Mouse (Mus musculus) MEL (cell line): Measurements from ENCODE around the gene Dcst1. TPM values are rescaled to one million over a fixed set of nuclear protein-coding genes. Genes with fewer than 3 reads are reported as not detected.

ENCODE experiments used
- DNase-seq: peaks from one replicate; pipeline ENCODE4 v3.0.0; 2011; ENCODE audit warnings: low read depth, low spot score
- H3K27ac ChIP-seq: 2 replicates; pipeline ENCODE4 v1.5.1; 2012; ENCODE audit warnings: low read depth, mild to moderate bottlenecking, control low read depth, low read length, moderate library complexity; ENCODE audit not compliant: control insufficient read depth
- H3K27me3 ChIP-seq, 2 experiments: fragments of 150-350 bp in 1 of 2; sonication (generic) in 1 of 2; 2 replicates each; pipeline ENCODE4 v1.6.1; 2012; ENCODE audit warnings: low read length in 2 of 2, mild to moderate bottlenecking in 2 of 2, improper control_type of control experiment in 1 of 2, moderate library complexity in 1 of 2; ENCODE audit not compliant: insufficient read depth in 2 of 2, control insufficient read depth in 1 of 2
- H3K36me3 ChIP-seq, 2 experiments: 2 replicates each; pipeline ENCODE4 v1.6.1; 2012 to 2014; ENCODE audit warnings: low read length in 2 of 2, improper control_type of control experiment in 1 of 2, inconsistent platforms in 1 of 2, mild to moderate bottlenecking in 1 of 2; ENCODE audit not compliant: insufficient read depth in 2 of 2, control insufficient read depth in 1 of 2
- H3K4me1 ChIP-seq, 2 experiments: fragments of 150-350 bp in 1 of 2; sonication (generic) in 1 of 2; 2 replicates each; pipeline ENCODE4 v1.6.1; 2012; ENCODE audit warnings: low read length in 2 of 2, improper control_type of control experiment in 1 of 2, mild to moderate bottlenecking in 1 of 2; ENCODE audit not compliant: insufficient read depth in 2 of 2, control insufficient read depth in 1 of 2
- H3K4me3 ChIP-seq, 2 experiments: fragments of 150-350 bp in 1 of 2; sonication (generic) in 1 of 2; 2 replicates each; pipeline ENCODE4 v1.5.1; 2012; ENCODE audit warnings: low read depth in 2 of 2, low read length in 2 of 2, mild to moderate bottlenecking in 2 of 2, moderate library complexity in 2 of 2, control low read depth in 1 of 2, improper control_type of control experiment in 1 of 2; ENCODE audit not compliant: control insufficient read depth in 1 of 2, insufficient read depth in 1 of 2
- H3K79me2 ChIP-seq: 2 replicates; pipeline ENCODE4 v1.6.1; 2012; ENCODE audit warnings: mild to moderate bottlenecking, low read length, moderate library complexity; ENCODE audit not compliant: control insufficient read depth, poor library complexity, insufficient read depth
- H3K9ac ChIP-seq: 2 replicates; pipeline ENCODE4 v1.6.1; 2012; ENCODE audit warnings: low read depth, mild to moderate bottlenecking, control low read depth, low read length, moderate library complexity; ENCODE audit not compliant: control insufficient read depth, poor library complexity, severe bottlenecking
- H3K9me3 ChIP-seq: fragments of 150-350 bp; sonication (generic); replicated peaks from 2 replicates; pipeline ENCODE4 v1.6.1; 2012; ENCODE audit warnings: mild to moderate bottlenecking, low read length, improper control_type of control experiment, moderate library complexity; ENCODE audit not compliant: insufficient read depth
- CHD1 ChIP-seq: IDR thresholded peaks from 2 replicates; pipeline ENCODE4 v1.6.1; 2012; ENCODE audit warnings: low read depth, mild to moderate bottlenecking, inconsistent platforms, low read length, improper control_type of control experiment
- CHD2 ChIP-seq: IDR thresholded peaks from 2 replicates; pipeline ENCODE4 v1.6.1; 2011; ENCODE audit warnings: low read length, improper control_type of control experiment
- E2F4 ChIP-seq: IDR thresholded peaks from 2 replicates; pipeline ENCODE4 v1.6.1; 2011; ENCODE audit warnings: low read depth, low read length, improper control_type of control experiment, borderline replicate concordance
- ELF1 ChIP-seq: IDR thresholded peaks from 2 replicates; pipeline ENCODE4 v1.6.1; 2014; ENCODE audit warnings: low read depth, mild to moderate bottlenecking, inconsistent platforms, low read length, improper control_type of control experiment, moderate library complexity
- EP300 ChIP-seq, 2 experiments: IDR thresholded peaks; 2 replicates each; pipeline ENCODE4 v1.6.1; 2011; ENCODE audit warnings: improper control_type of control experiment in 2 of 2, low read length in 2 of 2, low read depth in 1 of 2, mild to moderate bottlenecking in 1 of 2
- GABPA ChIP-seq: IDR thresholded peaks from 2 replicates; pipeline ENCODE4 v1.6.1; 2012; ENCODE audit warnings: low read depth, mild to moderate bottlenecking, inconsistent platforms, low read length, improper control_type of control experiment, moderate library complexity
- HCFC1 ChIP-seq: IDR thresholded peaks from 2 replicates; pipeline ENCODE4 v1.6.1; 2012; ENCODE audit warnings: low read depth, mild to moderate bottlenecking, inconsistent platforms, low read length, improper control_type of control experiment, moderate library complexity
- JUND ChIP-seq: IDR thresholded peaks from 2 replicates; pipeline ENCODE4 v1.6.1; 2011; ENCODE audit warnings: low read depth, mild to moderate bottlenecking, improper control_type of control experiment, low read length
- KAT2A ChIP-seq: conservative IDR thresholded peaks from 2 replicates; pipeline ENCODE4 v1.6.1; 2012; ENCODE audit warnings: low read depth, low read length, improper control_type of control experiment, inconsistent platforms
- MAFK ChIP-seq: IDR thresholded peaks from 2 replicates; pipeline ENCODE4 v1.6.1; 2011; ENCODE audit warnings: low read depth, mild to moderate bottlenecking, low read length, improper control_type of control experiment, borderline replicate concordance
- MYC ChIP-seq: IDR thresholded peaks from 2 replicates; pipeline ENCODE4 v1.6.1; 2011; ENCODE audit warnings: low read depth, mild to moderate bottlenecking, low read length, improper control_type of control experiment, moderate library complexity
- POLR2A ChIP-seq, 2 experiments: IDR thresholded peaks; 2 replicates each; pipeline ENCODE4 v1.6.1; 2011 to 2012; ENCODE audit warnings: low read length in 2 of 2, mild to moderate bottlenecking in 2 of 2, control low read depth in 1 of 2, improper control_type of control experiment in 1 of 2, low read depth in 1 of 2, moderate library complexity in 1 of 2; ENCODE audit not compliant: control insufficient read depth in 1 of 2, insufficient read depth in 1 of 2, poor library complexity in 1 of 2
- RCOR1 ChIP-seq: IDR thresholded peaks from 2 replicates; pipeline ENCODE4 v1.6.1; 2012; ENCODE audit warnings: low read depth, mild to moderate bottlenecking, inconsistent platforms, low read length, improper control_type of control experiment
- SIN3A ChIP-seq: IDR thresholded peaks from 2 replicates; pipeline ENCODE4 v1.6.1; 2012; ENCODE audit warnings: low read length, improper control_type of control experiment, inconsistent platforms
- SMC3 ChIP-seq: IDR thresholded peaks from 2 replicates; pipeline ENCODE4 v1.6.1; 2011; ENCODE audit warnings: low read depth, low read length, improper control_type of control experiment
- TAL1 ChIP-seq: IDR thresholded peaks from 2 replicates; pipeline ENCODE4 v1.6.1; 2012; ENCODE audit warnings: mild to moderate bottlenecking, inconsistent platforms, low read length, moderate library complexity, mixed read lengths
- USF1 ChIP-seq: IDR thresholded peaks from 2 replicates; pipeline ENCODE4 v1.6.1; 2014; ENCODE audit warnings: low read depth, mild to moderate bottlenecking, inconsistent platforms, low read length, improper control_type of control experiment, moderate library complexity
- ZC3H11A ChIP-seq: IDR thresholded peaks from 2 replicates; pipeline ENCODE4 v1.6.1; 2012; ENCODE audit warnings: low read depth, mild to moderate bottlenecking, inconsistent platforms, low read length, improper control_type of control experiment
- polyA plus RNA-seq, 2 experiments: library from polyadenylated mRNA; stranded (reverse) in 1 of 2; unstranded in 1 of 2; fragments of >175 nt in 1 of 2; fragments of >200 nt in 1 of 2; gene quantifications; 2 replicates each; pipeline versions ENCODE4 v1.2.1 to v1.2.4; 2012; ENCODE audit warnings: low replicate concordance in 2 of 2, low read depth in 1 of 2; ENCODE audit not compliant: insufficient read length in 2 of 2, insufficient read depth in 1 of 2, missing spikeins in 1 of 2
- total RNA-seq: library from RNA; depleted of rRNA; stranded (reverse); fragments of 300-350 nt; gene quantifications from 2 replicates; pipeline ENCODE4 v1.2.3, GENCODE M21; 2012

Dcst1 gene
- total and polyA plus RNA-seq, 3 experiments, result 0.08 to 0.29 TPM; not detected in 1

DNA sequence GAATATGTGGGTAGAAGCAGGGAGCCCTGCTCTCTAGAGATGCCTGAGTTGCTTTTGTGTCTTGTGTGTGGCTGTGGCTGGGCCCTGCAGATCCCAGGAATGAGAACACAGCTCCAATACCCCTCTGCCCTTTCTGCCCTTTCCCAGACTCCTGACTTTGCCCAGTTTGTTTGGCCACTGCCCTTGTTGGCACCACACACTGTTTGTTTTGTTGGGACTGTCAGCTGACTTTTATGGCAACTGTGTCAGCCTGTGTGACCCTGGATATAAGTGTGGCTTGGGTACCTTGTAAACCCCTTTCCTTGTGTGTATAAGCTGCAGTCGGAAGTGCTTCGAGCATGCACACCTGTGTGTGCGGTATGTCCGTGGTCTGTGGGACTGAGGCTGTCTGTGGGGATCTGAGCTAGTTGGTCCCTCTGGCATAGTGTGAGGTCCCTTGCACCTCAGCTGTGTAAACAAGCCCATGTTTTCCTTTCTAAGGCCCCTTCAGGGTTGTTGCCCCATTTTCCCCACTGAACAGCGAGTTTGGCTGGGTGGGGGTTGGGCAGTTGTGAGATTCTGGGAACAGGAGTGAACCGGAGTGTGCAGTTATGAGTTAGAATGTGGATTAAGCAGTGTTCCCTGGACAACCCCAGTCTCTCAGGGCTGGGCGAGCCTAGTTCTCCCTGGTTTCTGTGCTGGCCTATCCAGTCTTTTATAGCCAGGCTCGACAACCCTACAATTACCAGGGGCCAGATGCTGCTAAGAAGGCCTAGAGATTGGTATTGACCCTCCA, 59.3 kb downstream of the Dcst1 start:
- Histone ChIP-seq H3K27ac (no peak overlapping the region), H3K4me1 (no peaks in the 10 kb centered on the region), H3K9me3 (no peaks in the 10 kb centered on the region), H3K4me3 (no peak overlapping the region), H3K9ac (no peak overlapping the region), H3K27me3 (peaks cover 1 to 18% of the 10 kb centered on the region in 2 experiments; a peak in 3 of 4 replicates), H3K79me2 (no peaks in the 10 kb centered on the region), H3K36me3 (no peaks in the 10 kb centered on the region)
- TF ChIP-seq RCOR1 (no peak), JUND (no peak), EP300 (IDR thresholded peaks at IDR 0.05; ENCODE audit: low read depth in 1 of 2, low read length in 2 of 2) (no peak), MAFK (no peak), HCFC1 (no peak)
- DNase-seq, result no peak

DNA sequence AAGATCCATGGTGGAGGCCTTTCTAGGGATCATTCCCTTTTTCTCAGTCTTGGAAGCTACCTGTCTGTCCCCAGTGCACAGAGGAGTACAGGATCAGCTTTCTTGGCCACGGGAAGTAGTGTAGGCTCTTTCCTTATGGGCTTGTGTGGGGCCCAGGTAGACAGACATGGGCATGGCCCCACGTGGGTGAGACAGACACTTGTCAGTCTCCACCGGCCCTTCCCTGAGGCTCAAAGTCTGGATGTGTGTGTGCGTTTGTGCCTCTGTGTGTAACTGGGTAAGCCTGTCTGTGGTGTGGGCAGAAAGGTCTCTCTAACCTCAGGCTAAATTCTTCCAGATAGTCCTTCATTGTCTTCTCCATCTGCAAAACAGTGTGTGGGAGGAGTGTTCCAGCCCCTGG, 59.9 kb downstream of the Dcst1 start:
- no peak overlapping the region for H3K9ac ChIP-seq
- no peaks in the 10 kb centered on the region; a peak in 1 of 4 replicates for H3K36me3 ChIP-seq
- H3K4me3 ChIP-seq, result no peak overlapping the region
- TF ChIP-seq CHD1 (no peak), GABPA (no peak), POLR2A (IDR thresholded peaks at IDR 0.05; ENCODE audit: control insufficient read depth in 1 of 2, insufficient read depth in 1 of 2, low read depth in 1 of 2, low read length in 2 of 2, poor library complexity in 1 of 2) (no peak), SIN3A (no peak), TAL1 (no peak), E2F4 (no peak), USF1 (no peak), KAT2A (no peak), MYC (no peak)
- no peaks in the 10 kb centered on the region for H3K79me2 ChIP-seq
- H3K27me3 ChIP-seq, result peaks cover 1 to 13% of the 10 kb centered on the region in 2 experiments; a peak in 3 of 4 replicates
- H3K9me3 ChIP-seq, result no peaks in the 10 kb centered on the region
- no peak for DNase-seq
- H3K4me1 ChIP-seq, result no peaks in the 10 kb centered on the region
- no peak overlapping the region for H3K27ac ChIP-seq

DNA sequence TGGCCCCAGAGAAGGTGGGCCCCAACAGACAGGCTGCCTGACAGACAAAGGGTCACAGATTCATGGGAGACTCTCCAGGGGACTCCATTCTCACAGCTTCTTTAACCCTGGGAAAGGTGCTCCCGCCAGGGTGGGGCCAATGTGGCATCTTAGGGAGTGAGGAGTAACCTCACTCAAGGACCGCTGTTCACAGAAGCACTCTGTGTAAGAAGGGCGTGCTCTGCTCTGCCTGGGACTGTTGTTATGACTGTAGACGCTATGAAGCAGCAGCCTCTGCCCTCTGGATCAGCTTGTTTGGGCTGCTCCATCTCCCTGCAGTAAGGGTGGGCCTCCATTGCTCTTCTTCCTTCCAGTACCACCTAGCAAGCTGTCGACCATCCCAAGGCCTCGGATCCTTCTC, 60.6 kb downstream of the Dcst1 start:
- H3K27ac ChIP-seq, result no peak overlapping the region
- TF ChIP-seq ZC3H11A (no peak), SMC3 (no peak), CHD2 (no peak), JUND (no peak), ELF1 (no peak)
- H3K4me1 ChIP-seq, result no peaks in the 10 kb centered on the region
- no peaks in the 10 kb centered on the region; a peak in 1 of 4 replicates for H3K36me3 ChIP-seq
- no peaks in the 10 kb centered on the region for H3K9me3 ChIP-seq
- H3K4me3 ChIP-seq, result no peak overlapping the region
- no peak for DNase-seq
- no peak overlapping the region for H3K9ac ChIP-seq
- no peaks in the 10 kb centered on the region for H3K79me2 ChIP-seq
- peaks cover 1 to 8% of the 10 kb centered on the region in 2 experiments; a peak in 3 of 4 replicates for H3K27me3 ChIP-seq
